Mouse (Mus musculus): Measurements from ENCODE around the gene A030005K14Rik.

DNA sequence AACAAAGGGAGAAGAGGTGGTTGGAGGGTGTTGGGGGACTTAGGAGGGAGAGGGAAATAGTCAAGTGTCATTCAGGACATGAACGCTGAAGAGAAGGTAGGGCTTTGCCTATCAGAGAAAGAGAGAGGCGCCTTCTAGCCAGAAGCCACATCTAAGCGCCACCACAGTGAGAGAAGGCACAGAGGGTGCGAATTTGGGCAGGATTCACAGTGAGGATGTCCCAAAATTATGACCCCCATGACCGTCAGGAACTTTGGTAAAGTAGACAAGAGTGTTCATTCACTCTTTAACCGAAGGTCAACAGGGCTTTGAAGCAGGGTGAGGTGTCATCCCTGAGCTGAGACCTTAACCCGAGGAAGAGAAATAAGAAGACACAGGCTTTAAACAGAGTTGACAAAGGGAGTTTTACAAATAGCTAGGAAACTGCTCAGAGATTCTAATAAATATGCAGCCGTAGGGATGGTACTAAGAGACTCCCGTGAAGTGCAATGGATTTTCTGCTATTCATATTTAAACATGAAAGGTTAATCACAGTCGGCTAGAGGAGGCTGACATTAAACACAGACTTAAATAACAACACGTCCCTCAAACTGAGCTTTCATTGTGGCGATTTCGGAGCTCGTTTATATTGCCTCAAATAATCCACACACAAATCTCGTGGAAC lies 16.5 kb upstream of the A030005K14Rik start:
- no peak for TF ChIP-seq CTCF (IDR thresholded peaks at IDR 0.05; ENCODE audit: control insufficient read depth, insufficient read depth, insufficient read length)
- no peak for TF ChIP-seq USF1 (IDR thresholded peaks at IDR 0.05; ENCODE audit: low read depth)
- no peak for TF ChIP-seq CEBPB (IDR thresholded peaks at IDR 0.05; ENCODE audit: low read depth)
- no peak for TF ChIP-seq MAX (IDR thresholded peaks at IDR 0.05)
